Mouse (Mus musculus): ENCODE measurements around the gene Rbms3. TPM values are rescaled to one million over a fixed set of nuclear protein-coding genes. Genes with fewer than 3 reads are reported as not detected.

Rbms3 gene
- total RNA-seq, 1 experiment: 2.2 TPM

DNA sequence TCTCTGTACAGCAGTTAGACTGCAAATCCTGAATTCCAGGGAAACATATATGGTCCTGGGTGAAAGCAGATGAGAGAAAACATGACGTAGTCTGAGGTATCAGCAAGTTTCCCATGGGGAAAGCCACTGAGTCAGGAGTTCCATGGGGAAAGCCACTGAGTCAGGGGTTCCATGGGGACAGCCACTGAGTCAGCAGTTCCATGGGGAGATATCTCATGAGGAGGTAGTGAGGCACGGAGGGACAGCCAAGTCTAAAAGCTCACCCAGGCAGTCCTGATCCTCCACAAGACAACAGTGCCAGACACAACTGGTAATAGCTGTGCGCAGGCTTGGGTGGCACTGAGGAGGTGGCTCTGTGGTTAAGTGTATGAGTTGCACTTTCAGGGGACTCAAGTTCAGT is 682.9 kb downstream of the Rbms3 start:
- Histone ChIP-seq H3K27ac (ENCODE audit: insufficient read depth, low read depth, low read length, poor library complexity, severe bottlenecking) (no peak overlapping the region), H3K4me1 (ENCODE audit: control insufficient read depth in 2 of 2, insufficient read depth in 2 of 2, low read length in 2 of 2, poor library complexity in 1 of 2) (no peaks in the 10 kb centered on the region), H3K9ac (ENCODE audit: insufficient read depth, low read depth, low read length, poor library complexity, severe bottlenecking) (no peak overlapping the region), H3K9me3 (ENCODE audit: control insufficient read depth, insufficient read depth, low read depth, low read length) (no peaks in the 10 kb centered on the region), H3K36me3 (ENCODE audit: control insufficient read depth, insufficient read depth, low read length, poor library complexity, severe bottlenecking) (no peaks in the 10 kb centered on the region), H3K4me3 (ENCODE audit: insufficient read depth in 1 of 2, low read depth in 1 of 2, low read length in 2 of 2, poor library complexity in 1 of 2, severe bottlenecking in 1 of 2) (no peak overlapping the region)
- TF ChIP-seq HCFC1 (IDR thresholded peaks at IDR 0.05; ENCODE audit: borderline replicate concordance, insufficient read depth, low read length) (no peak), CHD2 (IDR thresholded peaks at IDR 0.05; ENCODE audit: low read depth, low read length) (no peak), MAFK (IDR thresholded peaks at IDR 0.05; ENCODE audit: insufficient read depth, low read depth, low read length) (no peak), ZNF384 (IDR thresholded peaks at IDR 0.05; ENCODE audit: low read depth, low read length) (no peak), ZC3H11A (IDR thresholded peaks at IDR 0.05; ENCODE audit: borderline replicate concordance, low read depth, low read length) (no peak)
- in situ Hi-C loops (cut with MboI; ENCODE audit: low sequenced_read_pairs in 2 of 2, unreplicated experiment in 2 of 2): no loop called here
- DNase-seq (ENCODE audit: low read depth, low spot score): no peak

GRCm38 (mm10) chr9:116945689-116946088 is 684.0 kb downstream of the Rbms3 start:
- no peak for DNase-seq (ENCODE audit: low read depth, low spot score)
- Histone ChIP-seq H3K36me3 (ENCODE audit: control insufficient read depth, insufficient read depth, low read length, poor library complexity, severe bottlenecking) (no peaks in the 10 kb centered on the region), H3K27ac (ENCODE audit: insufficient read depth, low read depth, low read length, poor library complexity, severe bottlenecking) (no peak overlapping the region), H3K4me3 (ENCODE audit: insufficient read depth in 1 of 2, low read depth in 1 of 2, low read length in 2 of 2, poor library complexity in 1 of 2, severe bottlenecking in 1 of 2) (no peak overlapping the region), H3K4me1 (ENCODE audit: control insufficient read depth in 2 of 2, insufficient read depth in 2 of 2, low read length in 2 of 2, poor library complexity in 1 of 2) (no peaks in the 10 kb centered on the region), H3K9ac (ENCODE audit: insufficient read depth, low read depth, low read length, poor library complexity, severe bottlenecking) (no peak overlapping the region), H3K9me3 (ENCODE audit: control insufficient read depth, insufficient read depth, low read depth, low read length) (no peaks in the 10 kb centered on the region)
- no peak for TF ChIP-seq MAFK (IDR thresholded peaks at IDR 0.05; ENCODE audit: insufficient read depth, low read depth, low read length)
- TF ChIP-seq CHD2 (IDR thresholded peaks at IDR 0.05; ENCODE audit: low read depth, low read length): no peak
- no peak for TF ChIP-seq ZC3H11A (IDR thresholded peaks at IDR 0.05; ENCODE audit: borderline replicate concordance, low read depth, low read length)
- TF ChIP-seq ZNF384 (IDR thresholded peaks at IDR 0.05; ENCODE audit: low read depth, low read length): no peak
- no peak for TF ChIP-seq HCFC1 (IDR thresholded peaks at IDR 0.05; ENCODE audit: borderline replicate concordance, insufficient read depth, low read length)
- in situ Hi-C loops (cut with MboI; ENCODE audit: low sequenced_read_pairs in 2 of 2, unreplicated experiment in 2 of 2): no loop called here

GRCm38 (mm10) chr9:116943902-116944301 is 685.8 kb downstream of the Rbms3 start:
- TF ChIP-seq ZNF384 (IDR thresholded peaks at IDR 0.05; ENCODE audit: low read depth, low read length) (no peak), CHD2 (IDR thresholded peaks at IDR 0.05; ENCODE audit: low read depth, low read length) (no peak), MAFK (IDR thresholded peaks at IDR 0.05; ENCODE audit: insufficient read depth, low read depth, low read length) (no peak), HCFC1 (IDR thresholded peaks at IDR 0.05; ENCODE audit: borderline replicate concordance, insufficient read depth, low read length) (no peak), ZC3H11A (IDR thresholded peaks at IDR 0.05; ENCODE audit: borderline replicate concordance, low read depth, low read length) (no peak)
- in situ Hi-C loops (cut with MboI; ENCODE audit: low sequenced_read_pairs in 2 of 2, unreplicated experiment in 2 of 2): no loop called here
- Histone ChIP-seq H3K4me3 (ENCODE audit: insufficient read depth in 1 of 2, low read depth in 1 of 2, low read length in 2 of 2, poor library complexity in 1 of 2, severe bottlenecking in 1 of 2) (no peak overlapping the region), H3K36me3 (ENCODE audit: control insufficient read depth, insufficient read depth, low read length, poor library complexity, severe bottlenecking) (no peaks in the 10 kb centered on the region), H3K27ac (ENCODE audit: insufficient read depth, low read depth, low read length, poor library complexity, severe bottlenecking) (no peak overlapping the region), H3K9ac (ENCODE audit: insufficient read depth, low read depth, low read length, poor library complexity, severe bottlenecking) (no peak overlapping the region), H3K4me1 (ENCODE audit: control insufficient read depth in 2 of 2, insufficient read depth in 2 of 2, low read length in 2 of 2, poor library complexity in 1 of 2) (no peaks in the 10 kb centered on the region), H3K9me3 (ENCODE audit: control insufficient read depth, insufficient read depth, low read depth, low read length) (no peaks in the 10 kb centered on the region)
- DNase-seq (ENCODE audit: low read depth, low spot score): no peak

DNA sequence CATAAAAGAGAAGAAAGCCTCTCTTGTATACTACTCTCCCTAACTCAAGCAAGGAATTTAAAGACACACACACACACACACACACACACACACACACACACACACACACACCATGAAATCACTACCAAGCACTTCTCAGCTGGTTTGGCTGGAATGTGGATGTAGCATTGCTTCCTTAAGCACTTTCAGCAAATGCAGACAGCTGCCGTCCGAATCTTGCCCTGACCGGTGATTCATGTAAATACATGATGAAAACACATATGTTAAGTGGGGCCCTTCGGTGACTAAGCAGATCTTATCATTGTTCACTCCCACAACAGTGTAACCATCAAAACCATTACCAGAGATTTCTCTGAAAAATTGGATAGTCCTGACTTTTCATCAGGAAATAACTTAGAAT is 688.6 kb downstream of the Rbms3 start:
- H3K4me3 ChIP-seq (ENCODE audit: insufficient read depth in 1 of 2, low read depth in 1 of 2, low read length in 2 of 2, poor library complexity in 1 of 2, severe bottlenecking in 1 of 2): no peak overlapping the region
- no peaks in the 10 kb centered on the region for H3K36me3 ChIP-seq (ENCODE audit: control insufficient read depth, insufficient read depth, low read length, poor library complexity, severe bottlenecking)
- H3K4me1 ChIP-seq (ENCODE audit: control insufficient read depth in 2 of 2, insufficient read depth in 2 of 2, low read length in 2 of 2, poor library complexity in 1 of 2): no peaks in the 10 kb centered on the region
- no peak overlapping the region for H3K9ac ChIP-seq (ENCODE audit: insufficient read depth, low read depth, low read length, poor library complexity, severe bottlenecking)
- TF ChIP-seq HCFC1 (IDR thresholded peaks at IDR 0.05; ENCODE audit: borderline replicate concordance, insufficient read depth, low read length): no peak
- TF ChIP-seq ZNF384 (IDR thresholded peaks at IDR 0.05; ENCODE audit: low read depth, low read length): no peak
- no peak for TF ChIP-seq ZC3H11A (IDR thresholded peaks at IDR 0.05; ENCODE audit: borderline replicate concordance, low read depth, low read length)
- TF ChIP-seq MAFK (IDR thresholded peaks at IDR 0.05; ENCODE audit: insufficient read depth, low read depth, low read length): no peak
- no peak for TF ChIP-seq CHD2 (IDR thresholded peaks at IDR 0.05; ENCODE audit: low read depth, low read length)
- no peaks in the 10 kb centered on the region for H3K9me3 ChIP-seq (ENCODE audit: control insufficient read depth, insufficient read depth, low read depth, low read length)
- no peak for DNase-seq (ENCODE audit: low read depth, low spot score)
- in situ Hi-C loops (cut with MboI; ENCODE audit: low sequenced_read_pairs in 2 of 2, unreplicated experiment in 2 of 2): no loop called here
- H3K27ac ChIP-seq (ENCODE audit: insufficient read depth, low read depth, low read length, poor library complexity, severe bottlenecking): no peak overlapping the region

DNA sequence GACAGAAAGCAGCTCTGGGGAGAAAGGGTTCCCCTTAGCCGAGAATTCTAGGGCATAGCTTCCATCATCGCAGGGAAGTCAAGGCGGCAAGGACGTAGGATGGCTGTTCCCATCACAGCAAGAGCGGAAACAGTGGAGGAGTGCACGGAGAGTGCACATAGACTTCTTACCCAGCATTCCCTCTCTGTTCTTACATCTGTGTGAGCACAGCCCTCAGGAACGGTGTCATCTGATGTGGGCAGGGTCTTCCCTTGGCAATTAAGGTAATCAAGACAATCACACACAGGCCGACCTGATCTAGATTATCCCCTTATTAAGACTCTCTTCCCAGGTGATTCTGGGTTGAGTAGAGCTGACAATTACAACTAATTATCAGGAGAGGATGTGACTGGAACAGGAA is 689.0 kb downstream of the Rbms3 start:
- in situ Hi-C loops (cut with MboI; ENCODE audit: low sequenced_read_pairs in 2 of 2, unreplicated experiment in 2 of 2): no loop called here
- Histone ChIP-seq H3K9me3 (ENCODE audit: control insufficient read depth, insufficient read depth, low read depth, low read length) (no peaks in the 10 kb centered on the region), H3K27ac (ENCODE audit: insufficient read depth, low read depth, low read length, poor library complexity, severe bottlenecking) (no peak overlapping the region), H3K9ac (ENCODE audit: insufficient read depth, low read depth, low read length, poor library complexity, severe bottlenecking) (no peak overlapping the region), H3K4me3 (ENCODE audit: insufficient read depth in 1 of 2, low read depth in 1 of 2, low read length in 2 of 2, poor library complexity in 1 of 2, severe bottlenecking in 1 of 2) (no peak overlapping the region), H3K36me3 (ENCODE audit: control insufficient read depth, insufficient read depth, low read length, poor library complexity, severe bottlenecking) (no peaks in the 10 kb centered on the region), H3K4me1 (ENCODE audit: control insufficient read depth in 2 of 2, insufficient read depth in 2 of 2, low read length in 2 of 2, poor library complexity in 1 of 2) (no peaks in the 10 kb centered on the region)
- TF ChIP-seq ZC3H11A (IDR thresholded peaks at IDR 0.05; ENCODE audit: borderline replicate concordance, low read depth, low read length) (no peak), ZNF384 (IDR thresholded peaks at IDR 0.05; ENCODE audit: low read depth, low read length) (no peak), HCFC1 (IDR thresholded peaks at IDR 0.05; ENCODE audit: borderline replicate concordance, insufficient read depth, low read length) (no peak), CHD2 (IDR thresholded peaks at IDR 0.05; ENCODE audit: low read depth, low read length) (no peak), MAFK (IDR thresholded peaks at IDR 0.05; ENCODE audit: insufficient read depth, low read depth, low read length) (no peak)
- DNase-seq (ENCODE audit: low read depth, low spot score): no peak

Data from ES-E14 (cell line).